Mouse (Mus musculus) bone marrow macrophage, adult 2 months (primary cell): ENCODE measurements around the gene Ube2n.

Source experiments
- CTCF ChIP-seq: IDR thresholded peaks from 2 replicates; pipeline ENCODE4 v1.5.1; 2012; ENCODE audit warnings: low read depth, mild to moderate bottlenecking, low read length, moderate library complexity
- POLR2A ChIP-seq: IDR thresholded peaks from 2 replicates; pipeline ENCODE4 v1.6.1; 2012; ENCODE audit warnings: mild to moderate bottlenecking, low read depth, low read length, borderline replicate concordance

- TF ChIP-seq POLR2A (no peak), CTCF (no peak)
Observed at GRCm38 (mm10) chr10:95532916-95533315, 18.0 kb downstream of the Ube2n start.
